Mouse (Mus musculus) v-Abl transformed pro-B cells (cell line): ENCODE measurements around the gene Katnal1.

Source experiments
- in situ Hi-C, 2 experiments: fragments of 400-800 bp; cut with MboI; formaldehyde crosslinking; loops; one replicate each; pipeline ENCODE4 v1.15.1; 2025; ENCODE audit not compliant: unreplicated experiment in 2 of 2

The Katnal1 gene

GRCm38 (mm10) chr5:148956091-148956490 is 27.0 kb upstream of the Katnal1 start:
- in situ Hi-C loops = loop anchor here (5.0 kb wide), 2 partner anchors 71 to 91 kb away; no protein-coding TSS in a partner anchor

GRCm38 (mm10) chr5:148955575-148955974 is 26.5 kb upstream of the Katnal1 start:
- in situ Hi-C loops = loop anchor here (5.0 kb wide), 2 partner anchors 72 to 92 kb away; no protein-coding TSS in a partner anchor

GRCm38 (mm10) chr5:148954314-148955060 is 25.4 kb upstream of the Katnal1 start:
- in situ Hi-C loops = loop anchor here (5.0 kb wide), 2 partner anchors 73 to 93 kb away; no protein-coding TSS in a partner anchor

- in situ Hi-C loops = no loop called here
Observed at GRCm38 (mm10) chr5:148953098-148953497, 24.0 kb upstream of the Katnal1 start.

GRCm38 (mm10) chr5:148952419-148952818 is 23.3 kb upstream of the Katnal1 start:
- in situ Hi-C loops = no loop called here

- in situ Hi-C loops = no loop called here
Observed at GRCm38 (mm10) chr5:148951360-148951759, 22.2 kb upstream of the Katnal1 start.

- in situ Hi-C loops = no loop called here
Observed at GRCm38 (mm10) chr5:148950064-148950463, 20.9 kb upstream of the Katnal1 start.

GRCm38 (mm10) chr5:148948577-148948976 is 19.5 kb upstream of the Katnal1 start:
- in situ Hi-C loops = loop anchor here (5.0 kb wide), 4 partner anchors 36 to 136 kb away; no protein-coding TSS in a partner anchor

- in situ Hi-C loops = loop anchor here (5.0 kb wide), 4 partner anchors 35 to 135 kb away; no protein-coding TSS in a partner anchor
Observed at GRCm38 (mm10) chr5:148947412-148947811, 18.3 kb upstream of the Katnal1 start.

GRCm38 (mm10) chr5:148946787-148947186 is 17.7 kb upstream of the Katnal1 start:
- in situ Hi-C loops = loop anchor here (5.0 kb wide), 4 partner anchors 34 to 134 kb away; no protein-coding TSS in a partner anchor

- in situ Hi-C loops = loop anchor here (5.0 kb wide), 4 partner anchors 33 to 133 kb away; no protein-coding TSS in a partner anchor
Observed at GRCm38 (mm10) chr5:148945735-148946134, 16.6 kb upstream of the Katnal1 start.

- in situ Hi-C loops = no loop called here
Observed at GRCm38 (mm10) chr5:148944024-148944423, 14.9 kb upstream of the Katnal1 start.

GRCm38 (mm10) chr5:148943444-148943843 is 14.3 kb upstream of the Katnal1 start:
- in situ Hi-C loops = no loop called here

- in situ Hi-C loops = no loop called here
Observed at GRCm38 (mm10) chr5:148942957-148943356, 13.8 kb upstream of the Katnal1 start.

- in situ Hi-C loops = no loop called here
Observed at GRCm38 (mm10) chr5:148942305-148942704, 13.2 kb upstream of the Katnal1 start.

- in situ Hi-C loops = no loop called here
Observed at GRCm38 (mm10) chr5:148941867-148942266, 12.7 kb upstream of the Katnal1 start.

- in situ Hi-C loops = no loop called here
Observed at GRCm38 (mm10) chr5:148939948-148940382, 10.8 kb upstream of the Katnal1 start.

- in situ Hi-C loops = no loop called here
Observed at GRCm38 (mm10) chr5:148936516-148936951, 7.4 kb upstream of the Katnal1 start.

- in situ Hi-C loops = no loop called here
Observed at GRCm38 (mm10) chr5:148935871-148936270, 6.8 kb upstream of the Katnal1 start.

- in situ Hi-C loops = no loop called here
Observed at GRCm38 (mm10) chr5:148935071-148935821, 6.1 kb upstream of the Katnal1 start.

- in situ Hi-C loops = no loop called here
Observed at GRCm38 (mm10) chr5:148934457-148934856, 5.3 kb upstream of the Katnal1 start.
